Mouse (Mus musculus) forebrain, embryonic 14.5 days (tissue): Measurements from ENCODE around the gene Tcf7. TPM values are rescaled to one million over a fixed set of nuclear protein-coding genes. Genes with fewer than 3 reads are reported as not detected.
"Not testable (repeated sequence)": the region's sequence is repeated elsewhere in the genome, so short reads cannot be mapped to it uniquely, and the experiment has no call there.

Source experiments
- ATAC-seq: fragments of 200-750 bp; cut with Nextera tagmentation; 2 replicates; pipeline ENCODE4 v1.8.0; 2017; ENCODE audit warnings: mild to moderate bottlenecking, moderate library complexity
- DNase-seq: peaks from one replicate; pipeline ENCODE4 v3.0.0-alpha.2; 2015; ENCODE audit warnings: low spot score
- H3K27ac ChIP-seq: fragments of 300-500 bp; sonication (generic); 2 replicates; pipeline ENCODE4 v1.5.1; 2014; ENCODE audit warnings: low read depth, mild to moderate bottlenecking, control low read depth, low read length, moderate library complexity
- H3K27me3 ChIP-seq: fragments of 300-500 bp; sonication (generic); replicated peaks from 2 replicates; pipeline ENCODE4 v1.6.1; 2014; ENCODE audit warnings: low read length, control low read depth, mixed read lengths; ENCODE audit not compliant: control insufficient read depth, insufficient read depth
- H3K36me3 ChIP-seq: fragments of 300-500 bp; sonication (generic); 2 replicates; pipeline ENCODE4 v1.6.1; 2014; ENCODE audit warnings: low read length, control low read depth; ENCODE audit not compliant: control insufficient read depth, insufficient read depth
- H3K4me1 ChIP-seq: fragments of 300-500 bp; sonication (generic); 2 replicates; pipeline ENCODE4 v1.6.1; 2014; ENCODE audit warnings: antibody characterized with exemption, low read length, control low read depth; ENCODE audit not compliant: control insufficient read depth, insufficient read depth
- H3K4me2 ChIP-seq: fragments of 300-500 bp; sonication (generic); 2 replicates; pipeline ENCODE4 v1.6.1; 2014; ENCODE audit warnings: mild to moderate bottlenecking, control low read depth, low read length
- H3K4me3 ChIP-seq: fragments of 300-500 bp; sonication (generic); 2 replicates; pipeline ENCODE4 v1.5.1; 2014; ENCODE audit warnings: low read depth, low read length, control low read depth
- H3K9ac ChIP-seq: fragments of 300-500 bp; sonication (generic); 2 replicates; pipeline ENCODE4 v1.6.1; 2014; ENCODE audit warnings: mild to moderate bottlenecking, low read length, control low read depth, moderate library complexity
- H3K9me3 ChIP-seq: fragments of 300-500 bp; sonication (generic); replicated peaks from 2 replicates; pipeline ENCODE4 v1.6.1; 2016; ENCODE audit warnings: low read length, control low read depth, mixed read lengths; ENCODE audit not compliant: control insufficient read depth
- WGBS: fragments of 180-500 bp; shearing (Covaris S2); extraction: QIAGEN DNeasy Blood & Tissue Kit; methylation state at CpG from one replicate; pipeline ENCODE4 v1.1.7; 2014; 5-methylcytosine and 5-hydroxymethylcytosine counted together
- polyA plus RNA-seq: library from polyadenylated mRNA; unstranded; fragments of >200 nt; fragmentation: Nextera tagmentation; extraction: Ambion mirVana; gene quantifications from 2 replicates; pipeline ENCODE4 v1.2.1, GENCODE M21; 2014

Tcf7 gene
- polyA plus RNA-seq, 1 experiment from 2014 or later: 2.6 TPM

GRCm38 (mm10) chr11:52228722-52229448, 53.9 kb downstream of the Tcf7 start:
- no peak overlapping the region for H3K4me2 ChIP-seq
- no peak overlapping the region for H3K9ac ChIP-seq
- peaks cover 11% of the 10 kb centered on the region for H3K4me1 ChIP-seq
- 84% methylated on average over 7 of the region's 7 CpGs for WGBS
- H3K27ac ChIP-seq: no peak overlapping the region
- no peaks in the 10 kb centered on the region for H3K9me3 ChIP-seq
- DNase-seq: no peak
- no peaks in the 10 kb centered on the region for H3K36me3 ChIP-seq
- ATAC-seq: no peak
- no peaks in the 10 kb centered on the region for H3K27me3 ChIP-seq
- H3K4me3 ChIP-seq: no peak overlapping the region

- DNase-seq: no peak
- Histone ChIP-seq H3K27me3 (no peaks in the 10 kb centered on the region), H3K36me3 (no peaks in the 10 kb centered on the region), H3K9me3 (no peaks in the 10 kb centered on the region), H3K4me1 (peaks cover 5% of the 10 kb centered on the region; the same call in 1 of the 2 replicates), H3K9ac (no peak overlapping the region), H3K4me2 (no peak overlapping the region), H3K4me3 (no peak overlapping the region), H3K27ac (no peak overlapping the region)
- 84% methylated on average over 13 of the region's 13 CpGs for WGBS
- no peak for ATAC-seq
These were observed 55.2 kb downstream of the Tcf7 start for GRCm38 (mm10) chr11:52227466-52228226.

- WGBS: 75% methylated on average over 3 of the region's 3 CpGs
- Histone ChIP-seq H3K9ac (no peak overlapping the region), H3K27ac (no peak overlapping the region), H3K27me3 (no peaks in the 10 kb centered on the region), H3K4me2 (no peak overlapping the region), H3K9me3 (no peaks in the 10 kb centered on the region), H3K36me3 (no peaks in the 10 kb centered on the region), H3K4me1 (peaks cover 5% of the 10 kb centered on the region; the same call in 1 of the 2 replicates), H3K4me3 (no peak overlapping the region)
- no peak for DNase-seq
- ATAC-seq: no peak
These were observed 55.8 kb downstream of the Tcf7 start for GRCm38 (mm10) chr11:52227053-52227452.

- no peak overlapping the region for H3K4me3 ChIP-seq
- WGBS: 59% methylated on average over 3 of the region's 3 CpGs
- no peaks in the 10 kb centered on the region for H3K9me3 ChIP-seq
- H3K4me2 ChIP-seq: no peak overlapping the region
- peaks cover 4% of the 10 kb centered on the region; the same call in 1 of the 2 replicates for H3K4me1 ChIP-seq
- H3K27me3 ChIP-seq: no peaks in the 10 kb centered on the region
- ATAC-seq (no peak), DNase-seq (no peak)
- no peak overlapping the region for H3K9ac ChIP-seq
- no peaks in the 10 kb centered on the region for H3K36me3 ChIP-seq
- no peak overlapping the region for H3K27ac ChIP-seq
These were observed 56.7 kb downstream of the Tcf7 start for GRCm38 (mm10) chr11:52225986-52226599.

- Histone ChIP-seq H3K36me3 (no peaks in the 10 kb centered on the region), H3K4me2 (no peak overlapping the region), H3K27me3 (no peaks in the 10 kb centered on the region), H3K4me1 (no peaks in the 10 kb centered on the region), H3K4me3 (no peak overlapping the region), H3K9ac (no peak overlapping the region), H3K27ac (no peak overlapping the region), H3K9me3 (no peaks in the 10 kb centered on the region)
- DNase-seq (no peak), ATAC-seq (no peak)
- WGBS: 13% methylated on average over 19 of the region's 19 CpGs
These were observed 58.7 kb downstream of the Tcf7 start for GRCm38 (mm10) chr11:52223968-52224682.

GRCm38 (mm10) chr11:52222891-52223290, 59.9 kb downstream of the Tcf7 start:
- H3K27ac ChIP-seq: no peak overlapping the region
- ATAC-seq (no peak), DNase-seq (no peak)
- no peak overlapping the region for H3K4me3 ChIP-seq
- no peak overlapping the region for H3K4me2 ChIP-seq
- H3K9me3 ChIP-seq: no peaks in the 10 kb centered on the region
- no peaks in the 10 kb centered on the region for H3K27me3 ChIP-seq
- H3K36me3 ChIP-seq: no peaks in the 10 kb centered on the region
- 76% methylated on average over 6 of the region's 6 CpGs for WGBS
- no peak overlapping the region for H3K9ac ChIP-seq
- H3K4me1 ChIP-seq: no peaks in the 10 kb centered on the region

- WGBS: 82% methylated on average over 6 of the region's 6 CpGs
- not testable (repeated sequence) for H3K27me3 ChIP-seq, H3K4me2 ChIP-seq, H3K4me3 ChIP-seq, DNase-seq, H3K27ac ChIP-seq, H3K9ac ChIP-seq, H3K4me1 ChIP-seq, H3K36me3 ChIP-seq, H3K9me3 ChIP-seq, ATAC-seq
These were observed 60.9 kb downstream of the Tcf7 start for GRCm38 (mm10) chr11:52221921-52222320.

- H3K4me3 ChIP-seq: no peak overlapping the region
- no peaks in the 10 kb centered on the region for H3K36me3 ChIP-seq
- 11% methylated on average over 4 of the region's 4 CpGs for WGBS
- ATAC-seq (peak; percentile 68; the same call in 1 of the 2 replicates), DNase-seq (peak; percentile 86)
- H3K4me2 ChIP-seq: no peak overlapping the region
- H3K9me3 ChIP-seq: no peaks in the 10 kb centered on the region
- no peaks in the 10 kb centered on the region for H3K4me1 ChIP-seq
- no peak overlapping the region for H3K9ac ChIP-seq
- no peak overlapping the region for H3K27ac ChIP-seq
- no peaks in the 10 kb centered on the region for H3K27me3 ChIP-seq
These were observed 62.5 kb downstream of the Tcf7 start for GRCm38 (mm10) chr11:52220282-52220681.
